Mouse (Mus musculus) hindbrain, embryonic 15.5 days (tissue): ENCODE results near the gene Fxyd2. TPM values are rescaled to one million over a fixed set of nuclear protein-coding genes. Genes with fewer than 3 reads are reported as not detected.
A peak's percentile ranks its signal among the peaks of the same experiment; 100 is the strongest.

Experiments
- ATAC-seq: fragments of 200-750 bp; cut with Nextera tagmentation; 2 replicates; pipeline ENCODE4 v1.8.0; 2017; ENCODE audit warnings: low read depth, moderate number of reproducible peaks, moderate TSS enrichment; ENCODE audit not compliant: low FRiP score
- H3K27ac ChIP-seq: fragments of 300-500 bp; sonication (generic); replicated peaks from 2 replicates; pipeline ENCODE4 v1.5.1; 2015; ENCODE audit warnings: mild to moderate bottlenecking, inconsistent platforms
- H3K27me3 ChIP-seq: fragments of 300-500 bp; sonication (generic); 2 replicates; pipeline ENCODE4 v1.6.1; 2015; ENCODE audit warnings: control low read depth, inconsistent platforms
- H3K36me3 ChIP-seq: fragments of 300-500 bp; sonication (generic); 2 replicates; pipeline ENCODE4 v1.6.1; 2015; ENCODE audit warnings: control low read depth, inconsistent platforms
- H3K4me1 ChIP-seq: fragments of 300-500 bp; sonication (generic); replicated peaks from 2 replicates; pipeline ENCODE4 v1.6.1; 2015; ENCODE audit warnings: control low read depth, inconsistent platforms
- H3K4me2 ChIP-seq: fragments of 300-500 bp; sonication (generic); 2 replicates; pipeline ENCODE4 v1.6.1; 2015; ENCODE audit warnings: moderate library complexity, mild to moderate bottlenecking, inconsistent platforms
- H3K4me3 ChIP-seq: fragments of 300-500 bp; sonication (generic); 2 replicates; pipeline ENCODE4 v1.5.1; 2015; ENCODE audit warnings: mild to moderate bottlenecking, inconsistent platforms
- H3K9ac ChIP-seq: fragments of 300-500 bp; sonication (generic); 2 replicates; pipeline ENCODE4 v1.6.1; 2015; ENCODE audit warnings: inconsistent platforms
- H3K9me3 ChIP-seq: fragments of 300-500 bp; sonication (generic); 2 replicates; pipeline ENCODE4 v1.6.1; 2016; ENCODE audit warnings: control low read depth, inconsistent platforms
- WGBS: fragments of 180-500 bp; shearing (Covaris S2); methylation state at CpG from one replicate; pipeline ENCODE4 v1.1.7; 2015; 5-methylcytosine and 5-hydroxymethylcytosine counted together
- polyA plus RNA-seq: library from polyadenylated mRNA; unstranded; fragments of >200 nt; fragmentation: Nextera tagmentation; extraction: Ambion mirVana; gene quantifications from 2 replicates; pipeline ENCODE4 v1.2.1, GENCODE M21; 2015

The Fxyd2 gene
- polyA plus RNA-seq, 1 experiment from 2014 or later: 13.1 TPM

DNA sequence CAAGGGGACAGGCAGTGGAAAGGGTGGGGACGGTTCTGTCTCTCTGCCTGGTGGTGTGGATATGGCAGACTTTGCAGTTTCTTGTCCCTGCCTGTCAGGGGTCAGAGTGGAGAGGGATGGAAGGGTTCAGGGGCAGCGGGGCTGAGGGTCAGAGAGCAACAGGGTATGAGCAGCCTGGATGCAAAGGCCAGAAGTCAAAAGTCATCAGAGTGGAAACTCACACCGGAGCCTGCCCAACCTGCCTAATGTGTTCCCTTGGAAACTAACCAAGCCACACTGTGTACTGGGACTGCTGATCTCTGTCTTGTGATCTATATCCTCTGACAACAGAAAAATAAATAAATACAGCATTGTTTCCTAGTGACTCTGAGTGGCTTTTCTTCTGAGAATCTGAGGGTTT, 3.7 kb upstream of the Fxyd2 start:
- Histone ChIP-seq H3K36me3 (peaks cover 35% of the 10 kb centered on the region), H3K4me1 (no peaks in the 10 kb centered on the region), H3K9me3 (no peaks in the 10 kb centered on the region), H3K9ac (no peak overlapping the region), H3K4me3 (no peak overlapping the region), H3K27ac (no peak overlapping the region), H3K27me3 (no peaks in the 10 kb centered on the region), H3K4me2 (no peak overlapping the region)
- 49% methylated on average over 3 of the region's 3 CpGs for WGBS
- ATAC-seq: no peak

DNA sequence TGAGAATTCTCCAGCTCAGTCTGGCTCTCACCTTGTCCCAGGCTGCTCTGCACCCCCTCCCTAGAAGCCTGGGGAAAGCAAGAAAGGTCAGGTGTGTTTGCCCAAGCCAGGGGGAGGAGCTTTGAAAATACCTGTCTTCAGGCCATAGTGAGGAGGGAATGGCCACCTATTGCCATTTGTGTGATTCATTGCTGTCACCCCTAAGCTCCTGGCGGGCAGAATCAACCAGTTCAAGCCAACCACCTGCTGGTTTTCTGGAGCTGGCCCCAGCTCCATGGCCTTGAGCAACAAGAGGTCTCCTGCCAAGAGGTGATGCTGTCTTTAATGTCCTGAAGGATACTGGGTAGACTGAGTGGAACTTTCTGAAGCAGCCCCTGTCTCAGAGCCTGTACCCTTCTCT, 1.1 kb upstream of the Fxyd2 start:
- Histone ChIP-seq H3K4me3 (no peak overlapping the region), H3K9me3 (no peaks in the 10 kb centered on the region), H3K36me3 (peaks cover 28% of the 10 kb centered on the region; the same call in 1 of the 2 replicates), H3K4me2 (no peak overlapping the region), H3K9ac (no peak overlapping the region), H3K27ac (no peak overlapping the region), H3K27me3 (no peaks in the 10 kb centered on the region), H3K4me1 (no peaks in the 10 kb centered on the region)
- ATAC-seq: no peak
- 50% methylated on average over 1 of the region's 1 CpGs for WGBS

- WGBS: 60% methylated on average over 4 of the region's 4 CpGs
- Histone ChIP-seq H3K4me1 (no peaks in the 10 kb centered on the region), H3K27me3 (no peaks in the 10 kb centered on the region), H3K9ac (no peak overlapping the region), H3K9me3 (no peaks in the 10 kb centered on the region), H3K4me3 (no peak overlapping the region), H3K4me2 (no peak overlapping the region), H3K27ac (no peak overlapping the region), H3K36me3 (no peaks in the 10 kb centered on the region)
- no peak for ATAC-seq
These were observed 2.4 kb downstream of the Fxyd2 start for GRCm38 (mm10) chr9:45401851-45402250.

GRCm38 (mm10) chr9:45402957-45403356, 3.5 kb downstream of the Fxyd2 start:
- 69% methylated on average over 2 of the region's 2 CpGs for WGBS
- ATAC-seq: no peak
- no peaks in the 10 kb centered on the region for H3K9me3 ChIP-seq
- H3K4me2 ChIP-seq: no peak overlapping the region
- H3K36me3 ChIP-seq: no peaks in the 10 kb centered on the region
- no peak overlapping the region for H3K27ac ChIP-seq
- H3K9ac ChIP-seq: no peak overlapping the region
- no peaks in the 10 kb centered on the region for H3K27me3 ChIP-seq
- peaks cover 2% of the 10 kb centered on the region; the same call in 1 of the 2 replicates for H3K4me1 ChIP-seq
- H3K4me3 ChIP-seq: no peak overlapping the region

DNA sequence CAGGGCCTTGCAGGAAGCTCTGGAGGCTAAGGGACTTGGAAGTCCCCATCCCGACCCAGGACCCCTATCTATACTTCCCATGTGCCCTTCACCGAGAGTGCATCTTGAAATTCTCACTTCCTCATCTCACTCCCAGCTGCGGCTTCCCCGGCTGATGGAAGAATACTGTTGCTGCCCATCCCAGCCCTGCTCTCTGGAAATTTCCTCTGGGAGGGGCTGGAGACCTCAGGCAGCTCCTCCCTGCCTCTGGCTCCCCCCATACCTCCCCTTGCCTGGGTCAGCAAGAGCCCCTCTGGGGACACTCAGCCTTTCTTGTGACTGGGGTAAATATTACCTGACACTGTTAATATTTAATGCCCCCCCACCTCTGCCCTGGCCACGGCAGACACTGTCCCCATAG, 6.2 kb downstream of the Fxyd2 start:
- no peaks in the 10 kb centered on the region for H3K27me3 ChIP-seq
- H3K36me3 ChIP-seq: no peaks in the 10 kb centered on the region
- H3K4me3 ChIP-seq: no peak overlapping the region
- WGBS: 74% methylated on average over 5 of the region's 5 CpGs
- ATAC-seq: no peak
- H3K4me2 ChIP-seq: no peak overlapping the region
- H3K9me3 ChIP-seq: no peaks in the 10 kb centered on the region
- H3K27ac ChIP-seq: no peak overlapping the region
- H3K4me1 ChIP-seq: peaks cover 5% of the 10 kb centered on the region; the same call in 1 of the 2 replicates
- no peak overlapping the region for H3K9ac ChIP-seq

- Histone ChIP-seq H3K27ac (no peak overlapping the region), H3K9me3 (no peaks in the 10 kb centered on the region), H3K4me3 (no peak overlapping the region), H3K4me2 (no peak overlapping the region), H3K4me1 (peaks cover 5% of the 10 kb centered on the region), H3K27me3 (no peaks in the 10 kb centered on the region), H3K9ac (no peak overlapping the region), H3K36me3 (no peaks in the 10 kb centered on the region)
- WGBS: 82% methylated on average over 3 of the region's 3 CpGs
- no peak for ATAC-seq
These were observed 7.3 kb downstream of the Fxyd2 start for GRCm38 (mm10) chr9:45406808-45407207.

GRCm38 (mm10) chr9:45407706-45408675, 8.5 kb downstream of the Fxyd2 start:
- H3K9ac ChIP-seq: no peak overlapping the region
- peak; percentile 72 for ATAC-seq
- H3K4me1 ChIP-seq: peaks cover 12% of the 10 kb centered on the region
- no peaks in the 10 kb centered on the region for H3K27me3 ChIP-seq
- H3K4me3 ChIP-seq: peak overlapping the region; percentile 33
- H3K36me3 ChIP-seq: no peaks in the 10 kb centered on the region
- WGBS: 39% methylated on average over 33 of the region's 33 CpGs
- no peaks in the 10 kb centered on the region for H3K9me3 ChIP-seq
- 0 out of 2 replicates have a peak overlapping the region, but pooled peaks have one; percentile 5 for H3K27ac ChIP-seq
- peak overlapping the region; percentile 54 for H3K4me2 ChIP-seq

DNA sequence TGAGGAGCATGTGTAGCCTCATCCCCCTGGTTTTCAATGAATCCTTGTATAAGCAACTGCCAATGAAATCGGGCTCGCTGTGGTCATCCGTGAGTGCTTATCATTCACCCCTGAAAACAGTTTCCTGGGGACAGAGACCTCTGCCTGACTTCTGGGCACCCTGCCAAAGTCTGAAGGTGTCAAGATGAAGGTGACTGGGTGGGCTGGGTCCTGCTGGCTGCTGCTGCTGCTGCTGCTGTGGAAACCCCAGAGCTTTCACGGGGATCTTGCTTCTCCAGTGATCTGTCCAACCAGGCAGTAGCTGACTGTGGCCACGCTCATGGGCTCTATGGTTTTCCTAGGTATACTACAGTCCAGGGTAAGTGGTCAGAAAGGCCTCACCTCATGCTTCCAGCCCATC, 10.7 kb downstream of the Fxyd2 start:
- Histone ChIP-seq H3K9ac (no peak overlapping the region), H3K27me3 (no peaks in the 10 kb centered on the region), H3K4me1 (peaks cover 12% of the 10 kb centered on the region), H3K4me3 (no peak overlapping the region), H3K9me3 (no peaks in the 10 kb centered on the region), H3K36me3 (no peaks in the 10 kb centered on the region), H3K4me2 (no peak overlapping the region), H3K27ac (no peak overlapping the region)
- 88% methylated on average over 5 of the region's 5 CpGs for WGBS
- ATAC-seq: no peak

DNA sequence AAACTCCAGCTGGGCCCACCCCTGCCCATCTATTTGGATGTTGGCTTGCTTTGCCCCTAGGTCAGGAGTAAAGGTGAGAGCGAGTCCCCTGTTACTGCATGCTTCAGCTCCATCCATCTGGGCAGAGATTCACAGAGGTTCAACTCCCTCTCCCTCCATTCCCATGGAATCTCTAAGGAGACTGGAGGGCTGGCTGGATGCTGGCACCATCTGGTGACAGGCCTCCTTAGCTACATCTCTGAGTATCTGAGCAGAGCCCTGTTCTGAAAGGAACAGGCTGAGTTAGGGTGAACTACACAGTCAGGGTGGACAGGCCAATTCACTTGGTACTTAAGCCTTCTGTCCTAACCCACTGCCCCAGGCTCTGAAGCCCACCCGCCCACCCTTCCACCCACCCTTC, 11.1 kb downstream of the Fxyd2 start:
- Histone ChIP-seq H3K9ac (no peak overlapping the region), H3K9me3 (no peaks in the 10 kb centered on the region), H3K4me2 (no peak overlapping the region), H3K4me3 (no peak overlapping the region), H3K27me3 (no peaks in the 10 kb centered on the region), H3K27ac (no peak overlapping the region), H3K4me1 (peaks cover 12% of the 10 kb centered on the region), H3K36me3 (no peaks in the 10 kb centered on the region)
- ATAC-seq: no peak
- 92% methylated on average over 2 of the region's 2 CpGs for WGBS

DNA sequence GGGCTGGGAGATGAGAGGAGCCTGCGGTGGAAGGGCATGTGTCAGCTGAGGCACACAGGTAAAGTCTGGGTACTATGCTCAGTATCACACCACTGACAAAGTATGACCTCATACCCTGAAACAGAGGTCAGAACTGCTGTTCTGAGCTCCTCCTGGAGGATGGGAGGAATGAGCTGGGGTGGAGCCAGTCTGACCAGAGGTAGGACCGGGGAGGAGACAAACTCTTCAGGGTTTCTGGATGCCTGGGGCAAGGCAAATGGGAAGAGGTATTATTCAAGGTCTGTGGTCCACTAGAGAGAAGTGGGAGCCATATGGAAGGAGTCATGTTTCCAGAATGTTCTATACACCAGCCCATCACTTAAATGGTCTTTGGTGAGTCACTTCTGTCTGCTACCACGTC, 11.6 kb downstream of the Fxyd2 start:
- H3K4me2 ChIP-seq: no peak overlapping the region
- WGBS: 91% methylated on average over 3 of the region's 3 CpGs
- H3K4me3 ChIP-seq: no peak overlapping the region
- no peaks in the 10 kb centered on the region for H3K9me3 ChIP-seq
- H3K27me3 ChIP-seq: no peaks in the 10 kb centered on the region
- no peak overlapping the region for H3K9ac ChIP-seq
- H3K4me1 ChIP-seq: peaks cover 12% of the 10 kb centered on the region
- H3K27ac ChIP-seq: no peak overlapping the region
- ATAC-seq: no peak
- no peaks in the 10 kb centered on the region for H3K36me3 ChIP-seq

GRCm38 (mm10) chr9:45411803-45412202, 12.3 kb downstream of the Fxyd2 start:
- peaks cover 12% of the 10 kb centered on the region for H3K4me1 ChIP-seq
- H3K27me3 ChIP-seq: no peaks in the 10 kb centered on the region
- peak; percentile 39; the same call in 1 of the 2 replicates for ATAC-seq
- no peaks in the 10 kb centered on the region for H3K36me3 ChIP-seq
- 0 out of 2 replicates have a peak overlapping the region, but pooled peaks have one; percentile 23 for H3K27ac ChIP-seq
- H3K9ac ChIP-seq: no peak overlapping the region
- H3K9me3 ChIP-seq: no peaks in the 10 kb centered on the region
- H3K4me2 ChIP-seq: peak overlapping the region; percentile 45
- 21% methylated on average over 7 of the region's 7 CpGs for WGBS
- H3K4me3 ChIP-seq: peak overlapping the region; percentile 9; the same call in 1 of the 2 replicates

- no peak for ATAC-seq
- no peak overlapping the region for H3K9ac ChIP-seq
- H3K4me2 ChIP-seq: peak overlapping the region; percentile 45
- H3K27me3 ChIP-seq: no peaks in the 10 kb centered on the region
- no peaks in the 10 kb centered on the region for H3K36me3 ChIP-seq
- 7% methylated on average over 10 of the region's 10 CpGs for WGBS
- H3K9me3 ChIP-seq: no peaks in the 10 kb centered on the region
- H3K4me3 ChIP-seq: peak overlapping the region; percentile 9; the same call in 1 of the 2 replicates
- peaks cover 12% of the 10 kb centered on the region for H3K4me1 ChIP-seq
- H3K27ac ChIP-seq: 0 out of 2 replicates have a peak overlapping the region, but pooled peaks have one; percentile 23
These were observed 12.8 kb downstream of the Fxyd2 start for GRCm38 (mm10) chr9:45412287-45412686.
